Mouse (Mus musculus) kidney, embryonic 14.5 days (tissue): Measurements from ENCODE around the gene Serpini1. TPM values are rescaled to one million over a fixed set of nuclear protein-coding genes. Genes with fewer than 3 reads are reported as not detected.
"Not testable (repeated sequence)": the region's sequence is repeated elsewhere in the genome, so short reads cannot be mapped to it uniquely, and the experiment has no call there.

Experiments
- ATAC-seq: fragments of 200-750 bp; cut with Nextera tagmentation; 2 replicates; pipeline ENCODE4 v1.8.0; 2017; ENCODE audit warnings: moderate number of reproducible peaks, mild to moderate bottlenecking, moderate TSS enrichment, moderate library complexity; ENCODE audit not compliant: low FRiP score, low TSS enrichment
- H3K27ac ChIP-seq: fragments of 300-500 bp; sonication (generic); 2 replicates; pipeline ENCODE4 v1.5.1; 2014; ENCODE audit warnings: low read depth, mild to moderate bottlenecking, low read length, moderate library complexity, mixed read lengths
- H3K27me3 ChIP-seq: fragments of 300-500 bp; sonication (generic); 2 replicates; pipeline ENCODE4 v1.6.1; 2014; ENCODE audit warnings: mild to moderate bottlenecking, low read length; ENCODE audit not compliant: control insufficient read depth, insufficient read depth
- H3K36me3 ChIP-seq: fragments of 300-500 bp; sonication (generic); 2 replicates; pipeline ENCODE4 v1.6.1; 2014; ENCODE audit warnings: low read length, mixed read lengths; ENCODE audit not compliant: control insufficient read depth, insufficient read depth
- H3K4me1 ChIP-seq: fragments of 300-500 bp; sonication (generic); 2 replicates; pipeline ENCODE4 v1.6.1; 2014; ENCODE audit warnings: low read length, mixed read lengths; ENCODE audit not compliant: control insufficient read depth, insufficient read depth
- H3K4me2 ChIP-seq: fragments of 300-500 bp; sonication (generic); replicated peaks from 2 replicates; pipeline ENCODE4 v1.6.1; 2014; ENCODE audit warnings: low read depth, mild to moderate bottlenecking, low read length
- H3K4me3 ChIP-seq: fragments of 300-500 bp; sonication (generic); 2 replicates; pipeline ENCODE4 v1.5.1; 2014; ENCODE audit warnings: mild to moderate bottlenecking, low read length
- H3K9ac ChIP-seq: fragments of 300-500 bp; sonication (generic); 2 replicates; pipeline ENCODE4 v1.6.1; 2014; ENCODE audit warnings: low read depth, mild to moderate bottlenecking, low read length, moderate library complexity
- H3K9me3 ChIP-seq: fragments of 300-500 bp; sonication (generic); 2 replicates; pipeline ENCODE4 v1.6.1; 2016; ENCODE audit warnings: low read length; ENCODE audit not compliant: control insufficient read depth
- WGBS: fragments of 180-500 bp; shearing (Covaris S2); extraction: QIAGEN DNeasy Blood & Tissue Kit; methylation state at CpG from one replicate; pipeline ENCODE4 v1.1.7; 2014; 5-methylcytosine and 5-hydroxymethylcytosine counted together
- polyA plus RNA-seq: library from polyadenylated mRNA; unstranded; fragments of >200 nt; fragmentation: Nextera tagmentation; extraction: Ambion mirVana; gene quantifications from 2 replicates; pipeline ENCODE4 v1.2.1, GENCODE M21; 2014

Gene Serpini1
- polyA plus RNA-seq, 1 experiment from 2014 or later, result 4.3 TPM

DNA sequence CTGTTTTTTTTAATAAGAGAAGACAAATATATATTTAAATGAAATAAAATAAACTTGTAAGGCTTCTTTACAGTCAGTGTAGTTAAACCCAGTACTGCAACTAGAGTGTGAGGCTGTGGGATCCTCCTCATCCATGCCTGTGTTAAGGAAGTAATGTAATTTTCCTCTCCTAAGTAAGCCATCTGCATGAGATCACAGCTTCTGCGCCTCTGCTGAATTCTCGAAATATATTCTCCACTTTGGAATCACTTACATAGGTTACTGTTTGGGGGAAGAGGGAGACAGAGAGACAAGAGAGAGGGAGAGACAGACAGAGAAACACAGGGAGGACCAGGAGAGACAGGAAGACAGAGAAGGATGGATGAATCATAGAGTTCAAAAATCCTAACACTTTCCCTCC lies 67.3 kb downstream of the Serpini1 start:
- H3K9me3 ChIP-seq, result no peaks in the 10 kb centered on the region

DNA sequence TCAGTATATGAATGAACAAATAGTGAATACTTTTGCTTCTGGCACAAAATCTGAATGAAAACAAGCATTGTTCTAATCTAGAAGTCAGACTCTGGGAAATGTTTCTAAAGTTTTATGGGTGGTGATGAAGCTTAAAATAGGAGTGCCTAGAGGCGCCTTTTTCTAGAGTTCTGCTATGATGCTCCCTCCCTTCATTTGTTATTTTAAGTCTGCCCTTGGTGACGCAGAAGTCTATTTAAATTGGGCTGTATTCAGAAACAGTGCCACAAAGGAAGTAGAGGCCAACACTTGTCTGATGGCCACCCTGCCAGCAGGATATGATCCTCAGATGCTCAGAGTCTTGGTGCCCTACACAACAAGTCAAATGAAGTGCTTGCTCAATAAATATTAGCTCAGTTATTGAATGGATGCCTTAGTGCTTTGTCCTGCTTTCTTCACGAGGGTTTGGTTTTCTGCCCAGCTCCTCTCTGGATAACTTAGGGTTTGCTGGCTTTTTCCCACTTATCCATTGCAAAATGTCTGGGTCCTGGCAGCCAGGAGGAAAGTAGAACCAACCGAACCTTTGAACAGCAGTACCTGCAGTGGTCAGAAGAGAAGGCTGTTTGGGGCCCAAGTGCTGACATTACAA lies 73.8 kb downstream of the Serpini1 start:
- Histone ChIP-seq H3K9ac (no peak overlapping the region), H3K27ac (no peak overlapping the region), H3K4me1 (no peaks in the 10 kb centered on the region), H3K4me3 (no peak overlapping the region), H3K9me3 (no peaks in the 10 kb centered on the region), H3K4me2 (no peak overlapping the region), H3K27me3 (no peaks in the 10 kb centered on the region), H3K36me3 (no peaks in the 10 kb centered on the region)
- WGBS, result 68% methylated on average over 4 of the region's 4 CpGs
- ATAC-seq, result no peak

More for the DNA sequence above, 67.3 kb downstream of the Serpini1 start:
- no peaks in the 10 kb centered on the region for H3K36me3 ChIP-seq
- H3K4me1 ChIP-seq, result no peaks in the 10 kb centered on the region
- H3K9ac ChIP-seq, result no peak overlapping the region
- H3K27me3 ChIP-seq, result no peaks in the 10 kb centered on the region
- no peak overlapping the region for H3K4me2 ChIP-seq
- no peak overlapping the region for H3K27ac ChIP-seq
- no peak for ATAC-seq
- H3K4me3 ChIP-seq, result no peak overlapping the region
- 86% methylated on average over 2 of the region's 2 CpGs for WGBS

DNA sequence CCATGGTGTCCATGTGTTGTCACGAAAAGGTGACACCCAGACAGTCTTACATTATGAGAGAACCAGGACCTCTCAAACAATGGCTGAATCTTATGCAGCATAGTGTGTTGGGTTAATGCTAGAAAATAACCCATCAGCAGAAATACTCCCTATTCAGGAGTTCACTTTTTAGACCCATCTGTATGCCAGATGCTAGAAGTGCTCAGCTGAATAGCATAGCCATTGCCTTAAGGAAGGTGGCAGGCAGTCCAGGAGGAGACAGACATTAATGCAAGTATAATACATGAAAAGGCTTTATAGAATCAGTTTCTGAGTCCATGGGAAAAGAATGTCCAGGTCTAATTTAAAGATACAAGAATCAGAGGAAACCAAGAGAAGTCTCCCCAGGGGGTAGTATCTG lies 75.9 kb downstream of the Serpini1 start:
- ATAC-seq, result no peak
- H3K9me3 ChIP-seq, result no peaks in the 10 kb centered on the region

DNA sequence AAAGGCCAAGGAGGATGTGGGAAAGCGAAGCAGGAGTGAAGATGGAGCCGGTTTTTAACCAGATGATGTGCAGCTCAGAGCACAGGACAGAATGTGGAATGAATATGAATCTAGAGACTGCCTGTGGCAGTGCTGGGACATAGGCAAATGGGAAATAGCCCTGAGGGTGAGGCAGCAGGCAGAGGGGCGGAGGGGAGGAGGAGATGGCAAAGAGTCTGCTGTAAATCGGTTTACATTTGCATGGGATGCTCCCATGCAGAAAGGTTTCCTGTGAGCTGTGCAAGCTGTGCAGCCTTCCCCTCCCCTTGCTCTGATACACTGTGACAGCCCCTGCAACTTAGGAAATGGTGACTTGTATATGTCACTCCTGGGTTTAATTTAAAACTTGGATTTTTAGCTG lies 76.3 kb downstream of the Serpini1 start:
- ATAC-seq, result no peak
- Histone ChIP-seq H3K4me2 (no peak overlapping the region), H3K9me3 (no peaks in the 10 kb centered on the region), H3K27ac (no peak overlapping the region), H3K36me3 (no peaks in the 10 kb centered on the region), H3K9ac (no peak overlapping the region), H3K4me1 (no peaks in the 10 kb centered on the region), H3K4me3 (no peak overlapping the region), H3K27me3 (no peaks in the 10 kb centered on the region)
- 57% methylated on average over 4 of the region's 4 CpGs for WGBS

More for the DNA sequence above, 75.9 kb downstream of the Serpini1 start:
- no peak overlapping the region for H3K9ac ChIP-seq
- WGBS, result 89% methylated on average over 1 of the region's 1 CpGs
- H3K4me2 ChIP-seq, result no peak overlapping the region
- no peak overlapping the region for H3K27ac ChIP-seq
- H3K4me1 ChIP-seq, result no peaks in the 10 kb centered on the region
- no peaks in the 10 kb centered on the region for H3K36me3 ChIP-seq
- H3K27me3 ChIP-seq, result no peaks in the 10 kb centered on the region
- no peak overlapping the region for H3K4me3 ChIP-seq

DNA sequence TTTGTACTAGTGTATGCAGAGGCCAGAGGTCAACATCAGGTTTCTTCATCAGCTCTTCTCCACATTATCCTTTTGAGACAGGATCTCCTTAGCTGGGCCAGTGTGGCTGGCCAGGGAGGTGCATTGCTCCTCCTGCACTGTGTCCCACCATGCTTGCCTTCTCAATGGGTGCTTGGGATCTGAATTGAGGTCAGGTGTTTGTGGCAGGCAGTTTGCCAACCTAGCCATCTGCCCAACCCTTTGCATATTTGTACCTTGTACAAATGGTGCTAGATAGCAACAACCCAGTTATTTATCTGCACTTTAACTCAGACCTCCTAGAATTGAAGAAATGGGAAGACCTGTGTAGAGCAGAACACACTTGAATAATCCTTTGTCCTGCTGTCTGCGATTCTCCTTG lies 78.3 kb downstream of the Serpini1 start:
- Histone ChIP-seq H3K4me1 (no peaks in the 10 kb centered on the region), H3K36me3 (no peaks in the 10 kb centered on the region), H3K9me3 (no peaks in the 10 kb centered on the region), H3K27me3 (no peaks in the 10 kb centered on the region), H3K4me3 (no peak overlapping the region), H3K27ac (no peak overlapping the region), H3K9ac (no peak overlapping the region), H3K4me2 (no peak overlapping the region)
- WGBS, result 84% methylated on average over 1 of the region's 1 CpGs
- ATAC-seq, result no peak

DNA sequence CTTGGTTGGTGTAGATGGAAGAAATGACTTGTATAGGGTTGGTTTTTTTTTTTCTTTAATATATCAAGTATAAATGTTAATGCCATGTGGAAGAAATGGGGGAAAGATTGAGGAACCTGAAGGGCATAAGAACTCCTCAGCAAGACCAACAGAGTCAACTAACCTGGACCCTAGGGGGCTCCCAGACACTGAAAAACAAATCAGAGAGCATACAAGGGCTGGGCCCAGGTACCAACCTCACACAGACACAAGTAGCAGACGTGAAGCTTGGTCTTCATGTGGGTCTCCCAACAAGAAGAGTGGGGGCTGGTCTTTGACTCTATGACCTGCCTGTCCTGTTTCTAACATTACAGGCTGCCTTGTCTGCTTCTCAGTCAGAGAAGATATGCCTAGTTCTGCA lies 82.2 kb downstream of the Serpini1 start:
- no peak overlapping the region for H3K4me2 ChIP-seq
- no peaks in the 10 kb centered on the region for H3K27me3 ChIP-seq
- H3K9ac ChIP-seq, result no peak overlapping the region
- no peaks in the 10 kb centered on the region for H3K36me3 ChIP-seq
- no peaks in the 10 kb centered on the region for H3K4me1 ChIP-seq
- no peaks in the 10 kb centered on the region for H3K9me3 ChIP-seq
- no peak overlapping the region for H3K27ac ChIP-seq
- H3K4me3 ChIP-seq, result no peak overlapping the region
- WGBS, result 55% methylated on average over 1 of the region's 1 CpGs
- no peak for ATAC-seq

DNA sequence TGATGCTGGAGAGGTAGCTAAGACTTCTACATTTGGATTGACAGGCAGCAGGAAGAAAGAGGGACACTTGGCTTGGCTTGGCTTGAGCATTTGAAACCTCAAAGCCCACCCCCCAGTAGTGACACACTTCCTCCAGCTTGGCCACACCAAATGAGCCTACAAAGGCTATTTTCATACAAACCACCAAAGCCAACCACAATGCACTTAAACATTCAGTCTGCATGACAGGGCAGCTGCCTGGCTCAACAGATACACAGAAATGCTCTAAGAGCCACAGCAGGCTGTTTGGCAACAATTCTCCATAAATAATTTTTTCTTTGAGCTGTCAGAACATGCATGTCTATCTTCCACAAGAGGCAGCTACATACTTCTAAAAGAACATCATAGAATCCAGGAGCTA lies 90.2 kb downstream of the Serpini1 start:
- no peaks in the 10 kb centered on the region for H3K27me3 ChIP-seq
- no peak overlapping the region for H3K9ac ChIP-seq
- no peaks in the 10 kb centered on the region for H3K9me3 ChIP-seq
- H3K4me3 ChIP-seq, result no peak overlapping the region
- no peak for ATAC-seq
- H3K36me3 ChIP-seq, result no peaks in the 10 kb centered on the region
- no peaks in the 10 kb centered on the region for H3K4me1 ChIP-seq
- H3K27ac ChIP-seq, result no peak overlapping the region
- no peak overlapping the region for H3K4me2 ChIP-seq

DNA sequence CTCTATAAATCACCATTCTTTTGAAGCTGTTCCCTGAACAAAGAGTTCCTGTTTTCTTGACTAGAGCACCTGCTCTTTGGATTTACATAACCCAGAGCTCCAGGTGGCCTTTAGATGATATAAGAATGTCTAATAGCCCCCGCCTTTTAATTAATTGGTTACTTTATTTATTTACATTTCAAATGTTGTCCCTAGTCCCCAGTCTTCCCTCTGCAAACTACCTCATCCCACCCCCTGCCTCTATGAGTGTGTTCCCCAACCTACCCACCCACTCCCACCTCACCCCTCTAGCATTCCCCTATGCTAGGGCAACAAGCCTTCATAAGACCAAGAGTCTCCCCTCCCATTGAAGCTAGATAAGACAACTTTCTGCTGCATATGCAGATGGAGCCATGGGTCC lies 90.9 kb downstream of the Serpini1 start:
- H3K27me3 ChIP-seq, result no peaks in the 10 kb centered on the region
- no peak overlapping the region for H3K9ac ChIP-seq
- no peak overlapping the region for H3K27ac ChIP-seq
- no peak for ATAC-seq
- no peaks in the 10 kb centered on the region for H3K4me1 ChIP-seq
- H3K4me3 ChIP-seq, result no peak overlapping the region
- no peaks in the 10 kb centered on the region for H3K36me3 ChIP-seq
- 92% methylated on average over 1 of the region's 1 CpGs for WGBS
- no peak overlapping the region for H3K4me2 ChIP-seq
- no peaks in the 10 kb centered on the region for H3K9me3 ChIP-seq

DNA sequence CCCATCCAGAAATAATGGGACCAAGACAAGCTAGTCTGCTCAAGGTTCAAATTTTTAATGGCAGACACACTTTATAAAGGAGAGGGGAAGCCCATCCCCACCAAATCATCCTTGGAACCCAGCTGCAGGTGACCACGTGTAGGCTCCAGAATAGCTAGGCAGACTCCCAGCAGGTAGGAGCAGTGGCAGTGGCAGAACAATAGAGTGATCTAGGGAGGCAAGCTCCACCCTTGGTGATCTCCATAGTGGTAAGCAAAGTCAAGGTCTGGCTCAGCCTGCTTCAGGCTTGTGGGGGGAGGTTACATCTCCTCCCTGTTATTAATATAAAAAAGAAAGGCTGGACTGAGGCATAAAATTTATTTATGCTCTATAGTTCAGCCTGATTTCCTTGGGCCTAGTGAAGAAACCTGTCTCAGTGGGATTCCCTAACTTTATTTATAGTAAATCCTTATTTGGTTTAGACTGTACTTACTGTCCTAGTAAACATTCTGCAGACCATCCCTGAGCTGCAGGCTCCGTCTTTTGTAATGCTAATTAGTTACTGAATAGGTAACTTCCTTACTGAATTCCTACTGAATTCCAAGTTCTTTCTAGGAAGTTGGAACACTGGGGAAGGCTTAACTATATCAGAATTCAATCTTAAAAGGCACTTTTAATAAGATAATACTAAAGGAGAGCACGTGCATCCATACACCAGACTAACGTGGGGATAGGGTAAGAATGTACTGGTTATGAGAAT lies 93.2 kb downstream of the Serpini1 start:
- H3K36me3 ChIP-seq, ATAC-seq, H3K4me1 ChIP-seq, H3K9me3 ChIP-seq, H3K9ac ChIP-seq, H3K27ac ChIP-seq, H3K27me3 ChIP-seq, H3K4me2 ChIP-seq, H3K4me3 ChIP-seq: not testable (repeated sequence)
- 60% methylated on average over 4 of the region's 4 CpGs for WGBS
